Mouse (Mus musculus) neural tube, embryonic 15.5 days (tissue): ENCODE results near the gene Rad18. TPM values are rescaled to one million over a fixed set of nuclear protein-coding genes. Genes with fewer than 3 reads are reported as not detected.
"Not testable (repeated sequence)": the region's sequence is repeated elsewhere in the genome, so short reads cannot be mapped to it uniquely, and the experiment has no call there.

Experiments
- ATAC-seq: fragments of 200-750 bp; cut with Nextera tagmentation; 2 replicates; pipeline ENCODE4 v1.8.0; 2017; ENCODE audit warnings: mild to moderate bottlenecking, moderate TSS enrichment, moderate library complexity; ENCODE audit not compliant: low FRiP score
- H3K27ac ChIP-seq: fragments of 300-500 bp; sonication (generic); replicated peaks from 2 replicates; pipeline ENCODE4 v1.5.1; 2015; ENCODE audit warnings: mild to moderate bottlenecking, inconsistent platforms
- H3K27me3 ChIP-seq: fragments of 300-500 bp; sonication (generic); replicated peaks from 2 replicates; pipeline ENCODE4 v1.6.1; 2015; ENCODE audit warnings: inconsistent platforms
- H3K36me3 ChIP-seq: fragments of 300-500 bp; sonication (generic); 2 replicates; pipeline ENCODE4 v1.6.1; 2015; ENCODE audit warnings: inconsistent platforms
- H3K4me1 ChIP-seq: fragments of 300-500 bp; sonication (generic); 2 replicates; pipeline ENCODE4 v1.6.1; 2015; ENCODE audit warnings: inconsistent platforms
- H3K4me2 ChIP-seq: fragments of 300-500 bp; sonication (generic); 2 replicates; pipeline ENCODE4 v1.6.1; 2015; ENCODE audit warnings: inconsistent platforms, mild to moderate bottlenecking, moderate library complexity
- H3K4me3 ChIP-seq: fragments of 300-500 bp; sonication (generic); replicated peaks from 2 replicates; pipeline ENCODE4 v1.5.1; 2015; ENCODE audit warnings: mild to moderate bottlenecking, inconsistent platforms
- H3K9ac ChIP-seq: fragments of 300-500 bp; sonication (generic); replicated peaks from 2 replicates; pipeline ENCODE4 v1.6.1; 2015; ENCODE audit warnings: mild to moderate bottlenecking, inconsistent platforms
- H3K9me3 ChIP-seq: fragments of 300-500 bp; sonication (generic); replicated peaks from 2 replicates; pipeline ENCODE4 v1.6.1; 2016; ENCODE audit warnings: inconsistent platforms
- WGBS: fragments of 180-500 bp; shearing (Covaris S2); methylation state at CpG from one replicate; pipeline ENCODE4 v1.1.7; 2015; ENCODE audit warnings: mixed read lengths; 5-methylcytosine and 5-hydroxymethylcytosine counted together
- polyA plus RNA-seq: library from polyadenylated mRNA; unstranded; fragments of >200 nt; fragmentation: Nextera tagmentation; extraction: Ambion mirVana; gene quantifications from 2 replicates; pipeline ENCODE4 v1.2.1, GENCODE M21; 2015

Rad18 gene
- polyA plus RNA-seq, 1 experiment from 2014 or later: 13.9 TPM

GRCm38 (mm10) chr6:112720409-112721080, 24.1 kb upstream of the Rad18 start:
- no peaks in the 10 kb centered on the region for H3K4me1 ChIP-seq
- H3K4me3 ChIP-seq: no peak overlapping the region
- H3K27me3 ChIP-seq: no peaks in the 10 kb centered on the region
- no peak for ATAC-seq
- no peak overlapping the region for H3K4me2 ChIP-seq
- H3K9ac ChIP-seq: no peak overlapping the region
- WGBS: 63% methylated on average over 5 of the region's 5 CpGs
- no peaks in the 10 kb centered on the region for H3K9me3 ChIP-seq
- H3K27ac ChIP-seq: peak overlapping the region; percentile 23; the same call in 1 of the 2 replicates
- peaks cover 28% of the 10 kb centered on the region for H3K36me3 ChIP-seq

- H3K27ac ChIP-seq: peak overlapping the region; percentile 20; the same call in 1 of the 2 replicates
- ATAC-seq: no peak
- no peaks in the 10 kb centered on the region for H3K27me3 ChIP-seq
- no peak overlapping the region for H3K4me3 ChIP-seq
- no peak overlapping the region for H3K4me2 ChIP-seq
- H3K4me1 ChIP-seq: no peaks in the 10 kb centered on the region
- no peaks in the 10 kb centered on the region for H3K9me3 ChIP-seq
- WGBS: 53% methylated on average over 1 of the region's 1 CpGs
- H3K36me3 ChIP-seq: peaks cover 23% of the 10 kb centered on the region
- H3K9ac ChIP-seq: no peak overlapping the region
Measured at GRCm38 (mm10) chr6:112719983-112720382, 23.5 kb upstream of the Rad18 start.

- Histone ChIP-seq H3K27ac (no peak overlapping the region), H3K9me3 (no peaks in the 10 kb centered on the region), H3K4me3 (no peak overlapping the region), H3K4me2 (no peak overlapping the region), H3K27me3 (no peaks in the 10 kb centered on the region), H3K4me1 (no peaks in the 10 kb centered on the region), H3K9ac (no peak overlapping the region), H3K36me3 (peaks cover 10% of the 10 kb centered on the region)
- ATAC-seq: no peak
- WGBS: 65% methylated on average over 5 of the region's 5 CpGs
Measured at GRCm38 (mm10) chr6:112717168-112717567, 20.7 kb upstream of the Rad18 start.

GRCm38 (mm10) chr6:112713951-112714350, 17.5 kb upstream of the Rad18 start:
- H3K36me3 ChIP-seq: no peaks in the 10 kb centered on the region
- no peak overlapping the region for H3K4me2 ChIP-seq
- no peak overlapping the region for H3K27ac ChIP-seq
- no peak overlapping the region for H3K9ac ChIP-seq
- H3K9me3 ChIP-seq: no peaks in the 10 kb centered on the region
- H3K4me1 ChIP-seq: no peaks in the 10 kb centered on the region
- no peaks in the 10 kb centered on the region for H3K27me3 ChIP-seq
- H3K4me3 ChIP-seq: no peak overlapping the region
- WGBS: 81% methylated on average over 3 of the region's 3 CpGs
- no peak for ATAC-seq

GRCm38 (mm10) chr6:112702296-112702695, 5.8 kb upstream of the Rad18 start:
- 91% methylated on average over 4 of the region's 4 CpGs for WGBS
- not testable (repeated sequence) for H3K9me3 ChIP-seq

DNA sequence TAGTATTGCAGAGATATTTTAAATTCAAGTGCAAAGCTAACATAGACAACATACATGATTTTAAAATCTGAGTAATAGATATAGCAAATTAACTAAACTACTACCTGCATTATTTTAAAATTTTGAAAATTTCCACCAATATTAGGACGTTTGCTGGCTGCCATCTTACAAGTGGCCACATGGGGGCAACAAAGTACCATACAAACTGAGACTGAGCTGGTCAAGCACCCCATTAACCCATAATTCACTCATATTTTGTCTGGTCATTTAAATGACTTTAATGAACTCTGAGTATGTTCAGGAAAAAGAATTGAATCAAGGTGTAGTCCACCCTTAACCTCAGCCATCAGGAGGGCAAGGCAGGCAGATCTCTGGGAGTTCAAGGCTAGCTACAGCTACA, 3.9 kb upstream of the Rad18 start:
- WGBS: 0% methylated on average over 1 of the region's 1 CpGs
- no peak for ATAC-seq

More at GRCm38 (mm10) chr6:112702296-112702695, 5.8 kb upstream of the Rad18 start:
- H3K27me3 ChIP-seq, H3K4me1 ChIP-seq, H3K4me3 ChIP-seq, H3K27ac ChIP-seq, H3K4me2 ChIP-seq, H3K36me3 ChIP-seq, H3K9ac ChIP-seq, ATAC-seq: not testable (repeated sequence)

GRCm38 (mm10) chr6:112699115-112699514, 2.6 kb upstream of the Rad18 start:
- Histone ChIP-seq H3K9ac (no peak overlapping the region), H3K4me1 (peaks cover 12% of the 10 kb centered on the region), H3K4me3 (no peak overlapping the region), H3K9me3 (no peaks in the 10 kb centered on the region), H3K36me3 (no peaks in the 10 kb centered on the region), H3K4me2 (no peak overlapping the region), H3K27ac (no peak overlapping the region), H3K27me3 (0 out of 2 replicates have a peak, but pooled peaks cover 4% of the 10 kb centered on the region)
- no peak for ATAC-seq
- 55% methylated on average over 1 of the region's 1 CpGs for WGBS

More for the DNA sequence above, 3.9 kb upstream of the Rad18 start:
- no peak overlapping the region for H3K4me3 ChIP-seq
- no peak overlapping the region for H3K4me2 ChIP-seq
- no peaks in the 10 kb centered on the region for H3K36me3 ChIP-seq
- no peaks in the 10 kb centered on the region for H3K9me3 ChIP-seq
- H3K9ac ChIP-seq: no peak overlapping the region
- H3K27ac ChIP-seq: no peak overlapping the region
- 0 out of 2 replicates have a peak, but pooled peaks cover 4% of the 10 kb centered on the region for H3K27me3 ChIP-seq
- H3K4me1 ChIP-seq: peaks cover 10% of the 10 kb centered on the region

- Histone ChIP-seq H3K27ac (no peak overlapping the region), H3K27me3 (0 out of 2 replicates have a peak, but pooled peaks cover 4% of the 10 kb centered on the region), H3K9me3 (no peaks in the 10 kb centered on the region), H3K4me1 (peaks cover 12% of the 10 kb centered on the region), H3K36me3 (no peaks in the 10 kb centered on the region), H3K4me2 (no peak overlapping the region), H3K4me3 (no peak overlapping the region), H3K9ac (no peak overlapping the region)
- 90% methylated on average over 5 of the region's 5 CpGs for WGBS
- ATAC-seq: no peak
Measured at GRCm38 (mm10) chr6:112694492-112694891, 2.0 kb downstream of the Rad18 start.

DNA sequence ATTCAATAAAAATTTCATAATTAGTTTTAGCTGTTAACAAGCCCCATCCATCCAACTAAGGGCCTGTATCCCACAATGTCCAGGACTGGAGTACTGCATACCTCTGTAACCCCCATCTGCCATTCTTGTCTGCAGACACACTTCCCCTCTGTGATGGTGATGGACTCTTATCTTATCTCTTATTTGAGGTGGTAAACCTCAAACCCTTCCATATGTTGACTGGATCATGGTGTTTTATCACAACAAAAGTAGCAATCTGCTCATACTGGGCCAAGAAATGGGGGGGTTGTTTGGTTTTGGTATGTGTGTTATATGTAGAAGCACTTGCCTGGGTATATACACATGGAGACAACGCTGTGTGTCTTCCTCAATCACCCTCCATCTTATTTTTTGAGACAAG, 5.0 kb downstream of the Rad18 start:
- Histone ChIP-seq H3K4me1 (peaks cover 9% of the 10 kb centered on the region), H3K9ac (no peak overlapping the region), H3K4me2 (no peak overlapping the region), H3K9me3 (no peaks in the 10 kb centered on the region), H3K27me3 (no peaks in the 10 kb centered on the region), H3K4me3 (no peak overlapping the region), H3K27ac (no peak overlapping the region), H3K36me3 (no peaks in the 10 kb centered on the region)
- ATAC-seq: no peak
- 94% methylated on average over 1 of the region's 1 CpGs for WGBS

GRCm38 (mm10) chr6:112688033-112688432, 8.5 kb downstream of the Rad18 start:
- ATAC-seq: no peak
- no peak overlapping the region for H3K4me3 ChIP-seq
- H3K27ac ChIP-seq: no peak overlapping the region
- H3K9me3 ChIP-seq: no peaks in the 10 kb centered on the region
- H3K4me2 ChIP-seq: no peak overlapping the region
- no peaks in the 10 kb centered on the region for H3K36me3 ChIP-seq
- no peaks in the 10 kb centered on the region for H3K27me3 ChIP-seq
- no peaks in the 10 kb centered on the region for H3K4me1 ChIP-seq
- no peak overlapping the region for H3K9ac ChIP-seq
- 93% methylated on average over 3 of the region's 3 CpGs for WGBS

DNA sequence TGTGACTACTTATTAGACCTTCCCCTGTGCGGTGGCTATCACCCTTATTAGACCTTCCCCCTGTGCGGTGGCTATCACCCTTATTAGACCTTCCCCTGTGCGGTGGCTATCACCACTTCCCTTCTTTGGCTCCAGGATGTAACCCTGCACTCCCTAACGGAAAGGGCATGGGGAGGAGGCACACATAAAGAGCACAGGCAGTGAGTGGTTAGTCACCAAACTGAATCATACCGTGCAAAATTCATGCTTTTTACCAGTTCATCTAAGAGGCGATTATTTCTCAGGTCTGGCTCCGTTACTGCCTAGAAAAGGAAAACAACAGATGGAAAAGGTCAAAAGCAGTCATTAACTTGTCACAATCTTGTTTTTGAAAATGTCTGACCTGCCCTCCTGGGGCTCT, 10.0 kb downstream of the Rad18 start:
- 87% methylated on average over 7 of the region's 7 CpGs for WGBS
- Histone ChIP-seq H3K4me3 (no peak overlapping the region), H3K4me1 (no peaks in the 10 kb centered on the region), H3K27me3 (no peaks in the 10 kb centered on the region), H3K36me3 (no peaks in the 10 kb centered on the region), H3K9ac (no peak overlapping the region), H3K9me3 (no peaks in the 10 kb centered on the region), H3K4me2 (no peak overlapping the region), H3K27ac (no peak overlapping the region)
- no peak for ATAC-seq

DNA sequence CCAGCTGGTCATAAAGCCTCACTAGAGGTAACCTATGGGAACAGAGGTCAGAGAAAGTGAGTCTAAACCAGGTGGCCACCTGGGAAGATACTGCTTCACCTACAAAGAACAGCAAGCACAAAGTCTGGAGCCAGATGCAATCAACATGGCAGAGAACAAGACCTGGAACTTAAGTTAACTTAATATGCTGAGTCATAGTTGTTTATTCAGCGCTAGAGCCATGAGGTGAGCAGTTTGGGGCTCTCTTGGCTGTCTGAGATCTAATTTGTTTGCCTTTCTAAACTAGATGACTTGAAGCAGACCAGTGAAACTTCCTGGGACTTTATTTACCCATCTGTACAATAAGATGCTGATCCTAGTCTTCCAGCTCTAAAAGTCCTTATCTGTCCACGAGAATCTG, 12.4 kb downstream of the Rad18 start:
- Histone ChIP-seq H3K4me3 (no peak overlapping the region), H3K9me3 (no peaks in the 10 kb centered on the region), H3K27me3 (no peaks in the 10 kb centered on the region), H3K9ac (no peak overlapping the region), H3K4me1 (no peaks in the 10 kb centered on the region), H3K4me2 (no peak overlapping the region), H3K36me3 (no peaks in the 10 kb centered on the region), H3K27ac (no peak overlapping the region)
- ATAC-seq: no peak
- 82% methylated on average over 2 of the region's 2 CpGs for WGBS
